Comparison of ENCODE assay signal across 10 mouse cellular contexts in genomic region chr12:80270924-80271323, GRCm38 (mm10). TPM values are rescaled to one million over a fixed set of nuclear protein-coding genes. Genes with fewer than 3 reads are reported as not detected.
DNase-seq lines count a peak whose midpoint lies in the region; ATAC-seq lines count a peak whose summit lies in the region.
"Had no signal": no experiment of that assay in that cellular context is flagged by ENCODE, and none has a peak within 500 bp of the region (broad histone marks: within the 10 kb centered on the region; RNA-seq: fewer than 3 reads in every experiment).

No protein-coding gene starts in this region.

- H3K4me3 ChIP-seq in embryonic facial prominence, embryonic 14.5 days (ENCODE audit: low read depth, low read length): no peak overlapping the region

- no peak; the same call in 1 of the 2 replicates for ATAC-seq in embryonic facial prominence, embryonic 14.5 days (ENCODE audit: low read depth)
- ATAC-seq: hindbrain, postnatal 0 days had no signal

- no peaks in the 10 kb centered on the region; the same call in 1 of the 2 replicates for H3K4me1 ChIP-seq in embryonic facial prominence, embryonic 14.5 days (ENCODE audit: control insufficient read depth, insufficient read depth, low read length)

- 16% methylated on average over 3 of the region's 3 CpGs for WGBS in embryonic facial prominence, embryonic 14.5 days

- H3K9ac ChIP-seq in embryonic facial prominence, embryonic 14.5 days (ENCODE audit: low read depth, low read length): no peak overlapping the region

- no peaks in the 10 kb centered on the region for H3K27me3 ChIP-seq in embryonic facial prominence, embryonic 14.5 days (replicated peaks; ENCODE audit: control insufficient read depth, insufficient read depth, low read length)

- no peak overlapping the region for H3K4me2 ChIP-seq in embryonic facial prominence, embryonic 14.5 days (ENCODE audit: low read depth, low read length)

- no peaks in the 10 kb centered on the region for H3K9me3 ChIP-seq in embryonic facial prominence, embryonic 14.5 days (ENCODE audit: control insufficient read depth, low read length)

- no peak overlapping the region for H3K27ac ChIP-seq in embryonic facial prominence, embryonic 14.5 days (replicated peaks; ENCODE audit: low read depth, low read length)
- H3K27ac ChIP-seq: hindbrain, postnatal 0 days had no signal

- peak; percentile 10 for DNase-seq in kidney, postnatal 14 days
- DNase-seq in kidney, postnatal 36 days: no peak
- DNase-seq in thymus, postnatal 4 days: peak; percentile 45
- no peak for DNase-seq in thymus, postnatal 10 days (ENCODE audit: low spot score in 2 of 2)
- DNase-seq in embryonic facial prominence, embryonic 14.5 days (ENCODE audit: low spot score): peak; percentile 47
- peak; percentile 96 for DNase-seq in yolk sac, embryonic 10.5 days (ENCODE audit: low spot score)
- no peak for DNase-seq in frontal cortex, postnatal 25 days (ENCODE audit: low spot score in 2 of 2)
- no peak for DNase-seq in c-Kit-positive CD71-positive TER-119-positive erythroid progenitor cells, embryonic 14.5 days (ENCODE audit: low spot score)
- DNase-seq: spleen, adult 18-20 months had no signal

- no peaks in the 10 kb centered on the region for H3K36me3 ChIP-seq in embryonic facial prominence, embryonic 14.5 days (ENCODE audit: control insufficient read depth, insufficient read depth, low read length)

RNA-seq across cellular contexts. Expression of gene Actn1, which starts 10.8 kb away (rescaled TPM):
- 33.0 and 34.6 TPM in 2 replicates for polyA plus RNA-seq in embryonic facial prominence, embryonic 14.5 days (2014; fragmentation: Nextera tagmentation; extraction: Ambion mirVana)

Comparison
In these comparisons a context has a peak if more than half of its experiments do, and no peak if none do; other contexts are left out.
1. DNase-seq: peak in kidney, postnatal 14 days (single experiment), thymus, postnatal 4 days (single experiment), embryonic facial prominence, embryonic 14.5 days (single experiment) and yolk sac, embryonic 10.5 days (single experiment); none in kidney, postnatal 36 days (0 of 2), thymus, postnatal 10 days (0 of 2), frontal cortex, postnatal 25 days (0 of 2) and c-Kit-positive CD71-positive TER-119-positive erythroid progenitor cells, embryonic 14.5 days (single experiment).